In the genomic region with DNA sequence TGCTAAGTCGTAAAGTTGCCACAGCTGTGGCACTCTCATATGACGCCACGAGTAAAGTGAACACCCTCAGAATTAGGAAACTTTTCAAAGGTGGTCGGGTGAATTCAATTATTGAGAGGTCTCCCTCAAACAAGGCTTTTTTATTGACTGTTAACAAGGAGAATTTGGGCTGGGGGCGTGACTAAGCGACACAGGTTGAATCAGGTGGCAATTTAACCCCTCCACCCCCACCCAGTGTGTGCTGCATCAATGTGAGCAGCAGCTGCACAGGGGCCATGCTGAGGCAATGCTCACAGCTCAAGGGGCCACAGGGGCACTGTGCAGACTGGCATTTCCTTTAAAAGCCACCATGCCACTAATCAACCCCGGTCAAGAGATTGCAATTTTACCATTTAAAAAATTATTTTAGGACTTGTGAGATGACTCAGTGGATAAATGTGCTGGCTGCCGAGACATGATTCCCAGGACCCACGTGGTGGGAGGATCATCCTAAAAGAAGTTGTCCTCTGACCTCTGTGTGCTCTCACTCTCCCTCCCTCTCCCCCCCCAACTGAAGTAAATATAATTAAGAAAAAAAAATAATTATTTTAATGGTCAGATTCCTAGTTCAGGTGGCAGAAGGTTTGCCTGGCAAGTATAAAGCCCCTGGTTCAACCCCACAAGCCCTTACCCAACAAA, we compare ENCODE assay signal across 17 mouse cellular contexts.
A peak's percentile ranks its signal among the peaks of the same experiment; 100 is the strongest.
DNase-seq lines count a peak whose midpoint lies in the region; ATAC-seq and TF ChIP-seq lines count a peak whose summit lies in the region.
"Had no signal": no experiment of that assay in that cellular context is flagged by ENCODE, and none has a peak within 500 bp of the region (broad histone marks: within the 10 kb centered on the region; RNA-seq: fewer than 3 reads in every experiment).

No protein-coding gene starts in this region.

- no peak for TF ChIP-seq CTCF in left cerebral cortex, adult 2 months (IDR thresholded peaks at IDR 0.05)

- H3K36me3 ChIP-seq in forebrain, embryonic 10.5 days (replicated peaks) = no peaks in the 10 kb centered on the region
- no peaks in the 10 kb centered on the region for H3K36me3 ChIP-seq in forebrain, embryonic 14.5 days (ENCODE audit: control insufficient read depth, insufficient read depth, low read length)
- no peaks in the 10 kb centered on the region for H3K36me3 ChIP-seq in embryonic facial prominence, embryonic 10.5 days (replicated peaks)
- no peaks in the 10 kb centered on the region for H3K36me3 ChIP-seq in limb, embryonic 13.5 days
- H3K36me3 ChIP-seq: forebrain, embryonic 15.5 days; liver, embryonic 13.5 days; neural tube, embryonic 12.5 days had no signal

- no peaks in the 10 kb centered on the region for H3K27me3 ChIP-seq in forebrain, embryonic 10.5 days (ENCODE audit: poor library complexity, severe bottlenecking)
- H3K27me3 ChIP-seq in forebrain, embryonic 14.5 days (replicated peaks; ENCODE audit: control insufficient read depth, insufficient read depth, low read length) = no peaks in the 10 kb centered on the region
- H3K27me3 ChIP-seq in embryonic facial prominence, embryonic 10.5 days (replicated peaks; ENCODE audit: low read depth, poor library complexity, severe bottlenecking) = no peaks in the 10 kb centered on the region
- no peaks in the 10 kb centered on the region for H3K27me3 ChIP-seq in limb, embryonic 13.5 days
- H3K27me3 ChIP-seq: forebrain, embryonic 15.5 days; neural tube, embryonic 12.5 days had no signal

- no peak overlapping the region for H3K4me3 ChIP-seq in forebrain, embryonic 10.5 days
- H3K4me3 ChIP-seq in forebrain, embryonic 14.5 days (ENCODE audit: low read depth, low read length) = no peak overlapping the region
- no peak overlapping the region for H3K4me3 ChIP-seq in left cerebral cortex, adult 2 months
- H3K4me3 ChIP-seq in embryonic facial prominence, embryonic 10.5 days = no peak overlapping the region
- H3K4me3 ChIP-seq in limb, embryonic 13.5 days = no peak overlapping the region
- H3K4me3 ChIP-seq: erythroblast, embryonic 14.5 days; forebrain, embryonic 15.5 days; liver, embryonic 13.5 days; neural tube, embryonic 12.5 days had no signal

- peak overlapping the region; percentile 40; the same call in 1 of the 2 replicates for H3K27ac ChIP-seq in forebrain, embryonic 10.5 days
- H3K27ac ChIP-seq in forebrain, embryonic 14.5 days (ENCODE audit: low read depth, low read length) = no peak overlapping the region
- H3K27ac ChIP-seq in left cerebral cortex, adult 2 months = peak overlapping the region; percentile 16; the same call in 1 of the 2 replicates
- H3K27ac ChIP-seq in embryonic facial prominence, embryonic 10.5 days (replicated peaks) = no peak overlapping the region
- H3K27ac ChIP-seq in limb, embryonic 13.5 days = no peak overlapping the region
- H3K27ac ChIP-seq: forebrain, embryonic 15.5 days; liver, embryonic 13.5 days; neural tube, embryonic 12.5 days had no signal

- H3K4me2 ChIP-seq in forebrain, embryonic 14.5 days (ENCODE audit: low read length) = no peak overlapping the region
- H3K4me2 ChIP-seq in limb, embryonic 13.5 days (replicated peaks) = peak overlapping the region; percentile 21; the same call in 1 of the 2 replicates
- H3K4me2 ChIP-seq: forebrain, embryonic 15.5 days; heart, embryonic 11.5 days; liver, embryonic 13.5 days; neural tube, embryonic 12.5 days had no signal

- DNase-seq in forebrain, embryonic 10.5 days (ENCODE audit: extremely low spot score, low spot score) = no peak
- no peak for DNase-seq in forebrain, embryonic 14.5 days (ENCODE audit: low spot score)
- no peak for DNase-seq in left cerebral cortex, adult 2 months (ENCODE audit: extremely low spot score in 1 of 2, low spot score in 2 of 2)
- DNase-seq in left cerebral cortex, postnatal 14 days (ENCODE audit: low spot score in 2 of 2) = no peak
- DNase-seq in embryonic facial prominence, embryonic 10.5 days (ENCODE audit: low spot score) = peak; percentile 30
- no peak for DNase-seq in adrenal gland, adult 8-10 months
- no peak for DNase-seq in spleen, postnatal 36 days (ENCODE audit: low spot score in 2 of 2)
- DNase-seq: cerebellum, adult 18-20 months; heart, postnatal 10 days; layer of hippocampus, postnatal 36 days; liver, embryonic 13.5 days; thymus, postnatal 14 days had no signal

- H3K9me3 ChIP-seq in forebrain, embryonic 10.5 days = no peaks in the 10 kb centered on the region
- H3K9me3 ChIP-seq in forebrain, embryonic 14.5 days (replicated peaks; ENCODE audit: control insufficient read depth, low read length) = no peaks in the 10 kb centered on the region
- no peaks in the 10 kb centered on the region for H3K9me3 ChIP-seq in embryonic facial prominence, embryonic 10.5 days
- H3K9me3 ChIP-seq in limb, embryonic 13.5 days = peaks cover 3% of the 10 kb centered on the region; the same call in 1 of the 2 replicates
- H3K9me3 ChIP-seq: forebrain, embryonic 15.5 days; liver, embryonic 13.5 days; neural tube, embryonic 12.5 days had no signal

- no peak for ATAC-seq in forebrain, embryonic 14.5 days
- peak; percentile 69 for ATAC-seq in limb, embryonic 13.5 days (ENCODE audit: low FRiP score, low read depth)
- ATAC-seq: forebrain, embryonic 15.5 days had no signal

- WGBS in forebrain, embryonic 10.5 days = 31% methylated on average over 9 of the region's 9 CpGs
- WGBS in forebrain, embryonic 14.5 days = 27% methylated on average over 9 of the region's 9 CpGs
- 35% methylated on average over 9 of the region's 9 CpGs for WGBS in embryonic facial prominence, embryonic 10.5 days
- WGBS in limb, embryonic 13.5 days = 9% methylated on average over 9 of the region's 9 CpGs

- intact Hi-C loops in left cerebral cortex, adult 2 months (cut with DNase I) = no loop called here
- intact Hi-C loops in left cerebral cortex, postnatal 14 days (cut with DNase I) = no loop called here

- H3K9ac ChIP-seq in forebrain, embryonic 14.5 days (ENCODE audit: low read length) = no peak overlapping the region
- H3K9ac ChIP-seq in limb, embryonic 13.5 days = no peak overlapping the region
- H3K9ac ChIP-seq: forebrain, embryonic 15.5 days; liver, embryonic 13.5 days; neural tube, embryonic 12.5 days had no signal

- H3K4me1 ChIP-seq in forebrain, embryonic 10.5 days = peaks cover 29% of the 10 kb centered on the region
- no peaks in the 10 kb centered on the region for H3K4me1 ChIP-seq in forebrain, embryonic 14.5 days (ENCODE audit: control insufficient read depth, insufficient read depth, low read length)
- H3K4me1 ChIP-seq in embryonic facial prominence, embryonic 10.5 days = peaks cover 23% of the 10 kb centered on the region
- H3K4me1 ChIP-seq in limb, embryonic 13.5 days = peaks cover 21% of the 10 kb centered on the region
- H3K4me1 ChIP-seq: forebrain, embryonic 15.5 days; liver, embryonic 13.5 days; neural tube, embryonic 12.5 days had no signal

Comparison
In these comparisons a context has a peak if more than half of its experiments do, and no peak if none do; other contexts are left out.
1. H3K27ac ChIP-seq: peak in forebrain, embryonic 10.5 days (single experiment) and left cerebral cortex, adult 2 months (single experiment); none in forebrain, embryonic 14.5 days (single experiment), embryonic facial prominence, embryonic 10.5 days (single experiment) and limb, embryonic 13.5 days (single experiment).